Mouse (Mus musculus) neural tube, embryonic 12.5 days (tissue): Measurements from ENCODE around the gene Ctbp2. TPM values are rescaled to one million over a fixed set of nuclear protein-coding genes. Genes with fewer than 3 reads are reported as not detected.

Experiments used
- ATAC-seq: fragments of 200-750 bp; cut with Nextera tagmentation; 2 replicates; pipeline ENCODE4 v1.8.0; 2017; ENCODE audit warnings: low read depth, mild to moderate bottlenecking, moderate TSS enrichment, moderate library complexity; ENCODE audit not compliant: low FRiP score
- H3K27ac ChIP-seq: fragments of 300-500 bp; sonication (generic); 2 replicates; pipeline ENCODE4 v1.5.1; 2016
- H3K27me3 ChIP-seq: fragments of 300-500 bp; sonication (generic); replicated peaks from 2 replicates; pipeline ENCODE4 v1.6.1; 2016; ENCODE audit warnings: mild to moderate bottlenecking
- H3K36me3 ChIP-seq: fragments of 300-500 bp; sonication (generic); 2 replicates; pipeline ENCODE4 v1.6.1; 2016; ENCODE audit warnings: mild to moderate bottlenecking
- H3K4me1 ChIP-seq: fragments of 300-500 bp; sonication (generic); 2 replicates; pipeline ENCODE4 v1.6.1; 2016
- H3K4me2 ChIP-seq: fragments of 300-500 bp; sonication (generic); replicated peaks from 2 replicates; pipeline ENCODE4 v1.6.1; 2016; ENCODE audit warnings: mild to moderate bottlenecking
- H3K4me3 ChIP-seq: fragments of 300-500 bp; sonication (generic); 2 replicates; pipeline ENCODE4 v1.5.1; 2016
- H3K9ac ChIP-seq: fragments of 300-500 bp; sonication (generic); 2 replicates; pipeline ENCODE4 v1.6.1; 2016; ENCODE audit warnings: mild to moderate bottlenecking
- H3K9me3 ChIP-seq: fragments of 300-500 bp; sonication (generic); 2 replicates; pipeline ENCODE4 v1.6.1; 2016; ENCODE audit warnings: mild to moderate bottlenecking
- WGBS: fragments of 180-500 bp; shearing (Covaris S2); methylation state at CpG from one replicate; pipeline ENCODE4 v1.1.7; 2016; 5-methylcytosine and 5-hydroxymethylcytosine counted together
- polyA plus RNA-seq: library from polyadenylated mRNA; unstranded; fragments of >200 nt; fragmentation: Nextera tagmentation; extraction: Ambion mirVana; gene quantifications from 2 replicates; pipeline ENCODE4 v1.2.1, GENCODE M21; 2016

The Ctbp2 gene
- 122 and 131 TPM in 2 replicates for polyA plus RNA-seq

DNA sequence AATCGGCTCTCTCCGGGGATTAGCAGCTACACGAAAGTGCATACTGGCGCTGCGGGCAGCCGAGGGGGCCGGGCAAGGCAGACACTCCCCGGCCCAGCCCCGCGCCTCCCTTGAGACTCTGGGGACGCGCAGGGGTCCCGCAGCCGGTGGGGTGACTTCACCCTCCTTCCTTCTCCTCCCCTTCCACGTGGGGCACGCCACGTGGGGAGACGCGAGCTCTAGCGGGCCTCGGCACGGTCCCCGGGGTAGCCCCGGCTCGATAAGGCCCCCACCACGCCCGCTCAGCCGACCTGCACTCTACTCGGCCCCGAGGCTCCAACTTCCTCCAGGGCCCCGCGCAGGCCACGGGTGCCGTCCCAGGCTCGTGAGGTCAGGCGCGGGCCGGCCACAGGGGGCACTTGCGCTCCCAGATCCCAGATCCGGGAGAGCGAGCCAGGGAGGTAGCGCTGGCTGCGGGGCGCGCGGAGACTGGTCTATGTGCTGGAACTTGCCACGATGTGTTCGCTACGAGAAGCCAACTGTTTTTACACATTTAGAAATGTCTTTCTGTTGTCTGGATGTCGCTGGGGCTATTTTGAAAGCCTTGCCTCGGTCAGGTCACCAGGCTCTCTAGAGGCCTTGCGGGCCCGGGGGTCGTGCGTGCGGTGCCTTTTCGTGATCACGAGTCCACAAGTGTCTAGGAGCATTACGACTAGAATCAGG, at the start of gene Ctbp2:
Gene Ctbp2 (minus strand): TSS at position 356 of the 702 bp plus-strand sequence.
- H3K36me3 ChIP-seq, result no peaks in the 10 kb centered on the region
- no peaks in the 10 kb centered on the region for H3K9me3 ChIP-seq
- peaks cover 24% of the 10 kb centered on the region for H3K4me1 ChIP-seq
- peak; percentile 66 for ATAC-seq
- under 1% methylated on average over 59 of the region's 59 CpGs for WGBS
- H3K4me2 ChIP-seq, result peak within 1 kb of the TSS; percentile 99
- no peaks in the 10 kb centered on the region; the same call in 1 of the 2 replicates for H3K27me3 ChIP-seq
- peak within 1 kb of the TSS; percentile 99 for H3K27ac ChIP-seq
- H3K4me3 ChIP-seq, result peak within 1 kb of the TSS; percentile 85
- peak within 1 kb of the TSS; percentile 99 for H3K9ac ChIP-seq

DNA sequence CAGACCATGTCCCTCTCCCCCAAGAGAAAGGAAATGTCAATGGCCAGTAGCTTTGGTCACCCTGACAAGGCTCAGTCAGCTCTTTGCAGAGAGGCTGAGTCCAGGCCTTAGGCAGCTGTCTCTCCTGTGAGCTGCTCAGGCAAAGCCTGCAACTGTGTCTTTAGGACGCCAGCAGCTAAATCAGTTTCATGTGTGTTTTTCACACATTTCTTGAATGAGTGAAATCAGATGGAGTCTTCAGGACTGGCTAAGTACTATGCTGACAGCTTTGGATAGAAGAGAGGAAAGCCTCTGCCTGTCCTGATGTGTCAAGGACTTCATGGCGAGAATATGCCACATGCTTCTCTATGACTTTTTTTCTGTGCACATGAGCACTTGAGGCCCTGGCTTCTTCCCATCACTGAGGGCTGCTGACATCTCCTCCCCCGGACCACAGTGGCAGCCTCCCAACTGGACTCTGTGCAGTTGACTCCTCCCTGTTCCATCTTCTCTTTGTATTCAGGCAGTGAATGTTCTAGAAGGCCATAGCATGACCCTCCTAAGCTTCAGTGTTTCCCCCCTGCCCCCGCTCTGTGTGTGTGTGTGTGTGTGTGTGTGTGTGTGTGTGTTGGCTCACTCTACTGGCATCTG, 47.4 kb upstream of the Ctbp2 start:
- ATAC-seq, result no peak
- Histone ChIP-seq H3K4me2 (no peak overlapping the region), H3K27me3 (no peaks in the 10 kb centered on the region), H3K9me3 (no peaks in the 10 kb centered on the region), H3K9ac (no peak overlapping the region), H3K27ac (no peak overlapping the region), H3K36me3 (no peaks in the 10 kb centered on the region), H3K4me3 (no peak overlapping the region), H3K4me1 (no peaks in the 10 kb centered on the region)
- 80% methylated on average over 4 of the region's 4 CpGs for WGBS

DNA sequence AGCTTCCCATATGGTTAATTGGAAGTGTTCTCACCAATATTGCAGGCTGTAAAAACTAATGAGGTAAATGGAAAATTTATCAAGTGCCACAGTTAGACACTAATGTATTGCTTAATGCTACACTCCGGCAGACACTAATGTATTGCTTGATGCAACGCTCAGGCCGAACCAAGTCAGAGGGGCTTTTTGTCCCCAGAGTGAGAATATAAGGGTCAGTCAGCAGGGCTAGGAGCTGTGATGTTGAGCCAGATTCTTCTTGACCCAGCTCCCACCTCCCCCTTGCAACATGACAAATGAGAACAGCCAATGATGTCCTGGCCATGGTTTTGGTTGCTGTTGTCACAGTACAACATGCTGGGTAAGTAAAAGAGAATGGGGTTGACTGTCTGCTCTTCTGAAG, 44.8 kb upstream of the Ctbp2 start:
- Histone ChIP-seq H3K4me1 (no peaks in the 10 kb centered on the region), H3K4me3 (no peak overlapping the region), H3K9me3 (no peaks in the 10 kb centered on the region), H3K36me3 (no peaks in the 10 kb centered on the region), H3K9ac (no peak overlapping the region), H3K27ac (no peak overlapping the region), H3K4me2 (no peak overlapping the region), H3K27me3 (no peaks in the 10 kb centered on the region)
- ATAC-seq, result no peak
- 81% methylated on average over 3 of the region's 3 CpGs for WGBS

DNA sequence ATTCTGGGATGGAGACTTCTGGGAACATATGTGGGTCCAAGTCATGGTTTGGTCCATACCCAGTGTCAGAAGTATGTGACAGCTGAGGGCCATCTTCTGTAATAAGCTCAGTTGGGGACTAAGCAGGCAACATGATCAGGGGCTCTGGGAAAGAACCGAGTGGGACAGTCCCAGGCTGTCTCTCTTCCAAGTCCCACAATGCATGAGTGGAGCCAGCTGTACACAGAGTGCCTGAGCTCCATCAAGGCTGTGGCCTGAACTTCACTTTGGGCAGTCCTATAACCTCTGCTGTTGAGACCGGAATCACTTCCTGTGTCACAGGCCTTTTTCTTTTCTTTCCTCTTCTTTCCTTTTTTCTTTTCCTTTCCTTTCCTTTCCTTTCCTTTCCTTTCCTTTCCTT, 43.7 kb upstream of the Ctbp2 start:
- Histone ChIP-seq H3K27ac (no peak overlapping the region), H3K4me2 (no peak overlapping the region), H3K9me3 (no peaks in the 10 kb centered on the region), H3K9ac (no peak overlapping the region), H3K4me1 (no peaks in the 10 kb centered on the region), H3K27me3 (no peaks in the 10 kb centered on the region), H3K4me3 (no peak overlapping the region), H3K36me3 (no peaks in the 10 kb centered on the region)
- WGBS, result 84% methylated on average over 2 of the region's 2 CpGs
- ATAC-seq, result no peak

DNA sequence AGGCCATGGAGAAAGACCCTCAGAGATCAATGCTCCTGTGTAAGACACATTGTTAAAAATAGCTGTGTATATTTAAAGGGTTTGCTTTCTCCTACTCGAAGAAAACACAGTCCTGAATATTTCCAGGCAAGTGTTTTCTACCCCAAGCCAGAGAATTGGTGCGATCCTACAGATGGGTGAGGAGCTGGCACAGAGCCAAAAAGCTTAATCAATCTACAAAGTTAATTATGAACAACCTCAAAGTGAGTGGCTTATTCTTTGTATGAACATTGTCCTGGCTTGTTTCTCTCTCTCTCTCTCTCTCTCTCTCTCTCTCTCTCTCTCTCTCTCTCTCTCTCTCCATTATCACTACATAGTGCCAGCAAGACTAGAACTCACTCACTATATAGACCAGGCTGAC, 40.6 kb upstream of the Ctbp2 start:
- Histone ChIP-seq H3K9ac (no peak overlapping the region), H3K9me3 (no peaks in the 10 kb centered on the region), H3K27me3 (no peaks in the 10 kb centered on the region), H3K4me3 (no peak overlapping the region), H3K4me1 (0 out of 2 replicates have a peak, but pooled peaks cover 7% of the 10 kb centered on the region), H3K36me3 (no peaks in the 10 kb centered on the region), H3K4me2 (no peak overlapping the region), H3K27ac (no peak overlapping the region)
- no peak for ATAC-seq
- 72% methylated on average over 2 of the region's 2 CpGs for WGBS

DNA sequence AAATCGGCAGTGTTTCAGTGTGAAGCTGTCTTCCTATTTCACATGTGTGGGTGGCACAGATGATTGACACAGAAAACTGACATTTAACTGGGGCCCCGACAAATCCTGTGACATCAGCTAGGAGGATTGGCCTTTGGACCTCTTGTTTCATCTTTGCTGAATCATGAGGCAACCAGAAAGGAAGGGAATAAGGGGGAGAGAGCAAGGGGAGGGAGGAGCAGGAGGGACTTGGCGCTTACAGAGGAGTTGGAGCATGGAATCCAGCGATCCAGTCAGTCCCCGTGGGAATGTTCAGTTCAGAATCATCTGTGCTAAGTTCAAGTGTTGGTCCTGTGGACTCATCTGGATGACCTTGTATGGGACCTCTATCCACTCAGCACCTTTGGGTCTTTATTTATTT, 38.9 kb upstream of the Ctbp2 start:
- no peaks in the 10 kb centered on the region for H3K27me3 ChIP-seq
- no peak overlapping the region for H3K4me3 ChIP-seq
- H3K4me2 ChIP-seq, result no peak overlapping the region
- no peak overlapping the region for H3K27ac ChIP-seq
- no peak overlapping the region for H3K9ac ChIP-seq
- H3K9me3 ChIP-seq, result no peaks in the 10 kb centered on the region
- no peaks in the 10 kb centered on the region for H3K36me3 ChIP-seq
- H3K4me1 ChIP-seq, result 0 out of 2 replicates have a peak, but pooled peaks cover 7% of the 10 kb centered on the region
- 71% methylated on average over 5 of the region's 5 CpGs for WGBS
- no peak for ATAC-seq

DNA sequence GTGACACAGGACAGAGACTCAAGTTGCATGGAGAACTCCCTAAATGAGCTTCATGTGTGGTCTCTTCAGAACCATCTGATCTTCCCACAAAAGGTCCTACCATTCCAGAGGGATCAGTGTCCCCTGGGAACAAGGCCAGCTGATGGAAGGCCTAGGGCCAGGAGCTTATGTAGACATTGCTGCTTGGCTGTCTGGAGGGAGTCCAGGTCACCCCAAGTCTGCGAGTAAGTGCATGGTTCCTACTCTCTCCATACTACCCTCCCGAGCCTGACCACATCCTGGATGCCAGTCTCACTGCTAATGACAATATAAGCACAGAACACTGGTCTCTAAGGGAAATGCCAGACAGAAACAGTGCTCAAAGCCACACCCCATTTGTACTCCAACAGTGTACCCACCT, 38.0 kb upstream of the Ctbp2 start:
- ATAC-seq, result no peak
- WGBS, result 79% methylated on average over 2 of the region's 2 CpGs
- Histone ChIP-seq H3K36me3 (no peaks in the 10 kb centered on the region), H3K9ac (no peak overlapping the region), H3K4me1 (0 out of 2 replicates have a peak, but pooled peaks cover 7% of the 10 kb centered on the region), H3K27me3 (no peaks in the 10 kb centered on the region), H3K27ac (no peak overlapping the region), H3K4me2 (no peak overlapping the region), H3K4me3 (no peak overlapping the region), H3K9me3 (no peaks in the 10 kb centered on the region)

DNA sequence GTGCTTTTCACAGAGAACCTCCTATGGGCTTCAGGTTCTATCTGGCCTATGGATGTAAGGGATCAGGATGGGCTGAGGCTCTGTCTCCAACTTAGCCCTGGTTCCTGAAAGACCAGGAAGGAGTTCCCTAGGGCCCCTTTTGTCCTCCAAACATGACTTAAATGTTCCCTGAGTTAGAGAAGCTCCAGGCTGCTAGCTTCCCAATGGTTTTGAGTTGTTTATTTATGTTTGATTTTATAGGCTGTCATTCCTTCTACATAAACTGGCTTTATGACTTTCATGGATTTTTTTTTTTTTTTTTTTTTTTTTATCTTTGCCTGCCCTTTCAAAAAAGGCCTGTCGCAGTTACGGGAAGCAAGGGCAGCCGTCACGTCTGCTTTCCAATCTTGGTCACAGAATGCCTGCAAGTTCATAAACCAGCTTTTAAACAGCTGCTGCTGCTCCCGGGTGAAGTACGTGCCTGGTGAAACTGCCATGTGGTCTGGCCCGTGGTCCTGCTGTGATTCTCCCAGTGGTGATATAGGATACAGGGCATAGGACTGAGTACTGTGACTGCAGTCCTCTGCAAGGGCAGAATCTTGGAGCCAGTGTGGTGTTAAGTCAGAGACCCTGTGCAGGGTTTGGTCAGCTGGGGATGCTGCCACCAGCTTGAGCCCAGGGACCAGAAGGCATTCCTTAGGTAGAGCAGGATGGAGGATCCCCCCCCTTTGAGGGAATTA, 37.4 kb upstream of the Ctbp2 start:
- Histone ChIP-seq H3K36me3 (no peaks in the 10 kb centered on the region), H3K9ac (no peak overlapping the region), H3K9me3 (no peaks in the 10 kb centered on the region), H3K4me2 (no peak overlapping the region), H3K27me3 (no peaks in the 10 kb centered on the region), H3K4me3 (no peak overlapping the region), H3K27ac (no peak overlapping the region), H3K4me1 (0 out of 2 replicates have a peak, but pooled peaks cover 7% of the 10 kb centered on the region)
- 46% methylated on average over 7 of the region's 7 CpGs for WGBS
- no peak for ATAC-seq

DNA sequence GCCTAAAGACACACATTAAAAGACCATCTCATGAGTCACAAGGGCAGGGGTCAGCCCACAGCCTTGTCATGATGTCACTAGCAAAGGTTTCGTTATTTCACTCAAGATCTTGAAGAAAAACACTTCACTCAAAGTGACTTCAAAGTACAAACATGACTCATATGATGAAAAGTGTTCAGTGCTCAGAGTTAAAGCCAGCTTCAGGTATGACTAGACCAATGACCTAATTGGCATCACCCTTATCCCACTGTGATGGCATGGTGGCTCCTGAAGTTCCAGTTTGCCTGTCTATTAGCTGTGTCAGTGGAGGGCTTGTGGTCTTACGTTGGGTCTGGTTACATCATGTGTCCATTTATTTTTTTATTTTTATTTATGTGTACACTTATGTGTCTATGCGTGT, 35.4 kb upstream of the Ctbp2 start:
- 93% methylated on average over 3 of the region's 3 CpGs for WGBS
- Histone ChIP-seq H3K27me3 (no peaks in the 10 kb centered on the region), H3K9ac (no peak overlapping the region), H3K36me3 (no peaks in the 10 kb centered on the region), H3K27ac (no peak overlapping the region), H3K4me1 (0 out of 2 replicates have a peak, but pooled peaks cover 7% of the 10 kb centered on the region), H3K9me3 (no peaks in the 10 kb centered on the region), H3K4me3 (no peak overlapping the region), H3K4me2 (no peak overlapping the region)
- ATAC-seq, result no peak

DNA sequence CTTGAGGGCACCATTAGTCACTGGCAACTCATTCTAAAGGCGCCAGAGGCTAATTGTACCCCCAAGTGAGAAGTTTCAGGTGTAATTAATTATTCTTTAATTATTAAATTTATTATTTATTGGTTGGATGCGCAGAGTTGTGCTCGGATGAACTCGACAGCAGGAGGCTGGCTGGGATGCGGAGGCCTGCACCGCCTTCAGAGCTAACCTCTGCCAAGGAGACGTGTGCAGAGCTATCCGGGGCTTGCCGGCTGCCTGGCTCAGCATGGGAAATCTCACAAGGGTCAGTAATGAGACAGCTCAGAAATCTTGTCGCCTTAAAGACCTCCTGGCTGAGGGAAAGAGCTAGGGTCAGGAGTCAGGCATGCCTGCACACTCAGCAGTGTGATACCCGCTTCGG, 31.5 kb upstream of the Ctbp2 start:
- Histone ChIP-seq H3K9ac (no peak overlapping the region), H3K27ac (no peak overlapping the region), H3K4me3 (no peak overlapping the region), H3K36me3 (no peaks in the 10 kb centered on the region), H3K27me3 (no peaks in the 10 kb centered on the region), H3K4me1 (0 out of 2 replicates have a peak, but pooled peaks cover 2% of the 10 kb centered on the region), H3K9me3 (no peaks in the 10 kb centered on the region), H3K4me2 (no peak overlapping the region)
- no peak for ATAC-seq
- 76% methylated on average over 12 of the region's 12 CpGs for WGBS

DNA sequence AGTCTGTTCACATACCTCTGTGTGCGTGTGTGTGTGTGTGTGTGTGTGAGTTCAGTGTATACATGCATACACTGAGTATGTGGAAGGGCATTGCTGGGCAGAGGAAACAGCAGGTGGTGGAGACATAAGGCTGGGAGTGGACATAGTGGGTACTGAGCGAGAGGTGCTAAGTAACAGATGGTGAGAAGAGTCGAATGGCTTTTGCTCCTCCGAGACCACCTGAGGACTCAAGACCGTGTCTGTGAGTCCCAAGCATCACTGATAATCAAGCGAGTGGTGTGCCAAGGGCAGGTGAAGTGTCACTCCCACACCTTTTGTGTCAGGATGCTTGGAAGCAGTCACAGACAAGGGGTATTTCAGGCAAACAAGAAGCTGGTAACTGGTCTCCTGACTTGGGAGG, 30.7 kb upstream of the Ctbp2 start:
- ATAC-seq, result no peak
- 74% methylated on average over 6 of the region's 6 CpGs for WGBS
- no peak overlapping the region for H3K27ac ChIP-seq

DNA sequence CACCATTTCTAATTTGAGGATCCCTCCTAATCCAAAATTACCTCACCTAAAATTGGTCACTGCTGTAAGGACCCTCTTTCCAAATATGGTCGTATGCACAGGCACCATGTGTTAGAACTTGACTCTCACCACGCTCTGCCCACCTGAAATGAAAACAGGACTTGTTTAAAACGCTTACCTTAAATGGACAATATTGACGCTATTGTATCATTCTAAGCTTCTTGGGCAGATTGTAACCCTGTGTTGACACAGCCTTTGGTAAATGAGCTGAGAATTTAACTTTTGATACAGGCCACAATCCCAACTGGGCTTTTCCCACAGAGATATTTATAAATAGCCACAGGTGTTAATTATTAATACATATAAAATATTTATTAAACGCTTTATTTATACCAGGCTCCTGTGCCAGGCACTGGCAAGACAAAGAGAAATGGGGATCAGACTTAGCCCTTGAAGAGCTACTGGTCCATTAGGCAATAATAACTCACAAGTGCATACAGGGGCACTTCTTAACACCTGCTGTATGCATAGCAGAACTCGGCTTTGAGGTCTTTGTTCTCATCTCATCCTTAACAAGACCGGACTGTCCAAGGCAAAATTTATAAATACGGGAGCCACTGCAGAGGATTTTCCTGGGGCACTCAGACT, 15.7 kb upstream of the Ctbp2 start:
- Histone ChIP-seq H3K27ac (no peak overlapping the region), H3K9me3 (no peaks in the 10 kb centered on the region), H3K36me3 (no peaks in the 10 kb centered on the region), H3K27me3 (no peaks in the 10 kb centered on the region), H3K4me1 (no peaks in the 10 kb centered on the region), H3K4me2 (no peak overlapping the region), H3K9ac (no peak overlapping the region), H3K4me3 (no peak overlapping the region)
- 83% methylated on average over 8 of the region's 8 CpGs for WGBS
- ATAC-seq, result no peak

More for the DNA sequence above, 30.7 kb upstream of the Ctbp2 start:
- Histone ChIP-seq H3K36me3 (no peaks in the 10 kb centered on the region), H3K9ac (no peak overlapping the region), H3K4me2 (no peak overlapping the region), H3K4me3 (no peak overlapping the region), H3K9me3 (no peaks in the 10 kb centered on the region), H3K4me1 (0 out of 2 replicates have a peak, but pooled peaks cover 2% of the 10 kb centered on the region), H3K27me3 (no peaks in the 10 kb centered on the region)
